Mouse (Mus musculus) kidney, embryonic 14.5 days (tissue): ENCODE results near the gene Eml3. TPM values are rescaled to one million over a fixed set of nuclear protein-coding genes. Genes with fewer than 3 reads are reported as not detected.
A peak's percentile ranks its signal among the peaks of the same experiment; 100 is the strongest.

Experiments used
- ATAC-seq: fragments of 200-750 bp; cut with Nextera tagmentation; 2 replicates; pipeline ENCODE4 v1.8.0; 2017; ENCODE audit warnings: moderate number of reproducible peaks, mild to moderate bottlenecking, moderate TSS enrichment, moderate library complexity; ENCODE audit not compliant: low FRiP score, low TSS enrichment
- H3K27ac ChIP-seq: fragments of 300-500 bp; sonication (generic); 2 replicates; pipeline ENCODE4 v1.5.1; 2014; ENCODE audit warnings: low read depth, mild to moderate bottlenecking, low read length, moderate library complexity, mixed read lengths
- H3K27me3 ChIP-seq: fragments of 300-500 bp; sonication (generic); 2 replicates; pipeline ENCODE4 v1.6.1; 2014; ENCODE audit warnings: mild to moderate bottlenecking, low read length; ENCODE audit not compliant: control insufficient read depth, insufficient read depth
- H3K36me3 ChIP-seq: fragments of 300-500 bp; sonication (generic); 2 replicates; pipeline ENCODE4 v1.6.1; 2014; ENCODE audit warnings: low read length, mixed read lengths; ENCODE audit not compliant: control insufficient read depth, insufficient read depth
- H3K4me1 ChIP-seq: fragments of 300-500 bp; sonication (generic); 2 replicates; pipeline ENCODE4 v1.6.1; 2014; ENCODE audit warnings: low read length, mixed read lengths; ENCODE audit not compliant: control insufficient read depth, insufficient read depth
- H3K4me2 ChIP-seq: fragments of 300-500 bp; sonication (generic); replicated peaks from 2 replicates; pipeline ENCODE4 v1.6.1; 2014; ENCODE audit warnings: low read depth, mild to moderate bottlenecking, low read length
- H3K4me3 ChIP-seq: fragments of 300-500 bp; sonication (generic); 2 replicates; pipeline ENCODE4 v1.5.1; 2014; ENCODE audit warnings: mild to moderate bottlenecking, low read length
- H3K9ac ChIP-seq: fragments of 300-500 bp; sonication (generic); 2 replicates; pipeline ENCODE4 v1.6.1; 2014; ENCODE audit warnings: low read depth, mild to moderate bottlenecking, low read length, moderate library complexity
- H3K9me3 ChIP-seq: fragments of 300-500 bp; sonication (generic); 2 replicates; pipeline ENCODE4 v1.6.1; 2016; ENCODE audit warnings: low read length; ENCODE audit not compliant: control insufficient read depth
- WGBS: fragments of 180-500 bp; shearing (Covaris S2); extraction: QIAGEN DNeasy Blood & Tissue Kit; methylation state at CpG from one replicate; pipeline ENCODE4 v1.1.7; 2014; 5-methylcytosine and 5-hydroxymethylcytosine counted together
- polyA plus RNA-seq: library from polyadenylated mRNA; unstranded; fragments of >200 nt; fragmentation: Nextera tagmentation; extraction: Ambion mirVana; gene quantifications from 2 replicates; pipeline ENCODE4 v1.2.1, GENCODE M21; 2014

The Eml3 gene
- polyA plus RNA-seq, 1 experiment from 2014 or later: 18.7 TPM

- ATAC-seq: peak; percentile 59
- Histone ChIP-seq H3K36me3 (peaks cover 50% of the 10 kb centered on the region), H3K4me3 (peak overlapping the region; percentile 97), H3K4me1 (peaks cover 23% of the 10 kb centered on the region), H3K27me3 (no peaks in the 10 kb centered on the region), H3K4me2 (peak overlapping the region; percentile 60), H3K9ac (peak overlapping the region; percentile 99), H3K9me3 (no peaks in the 10 kb centered on the region), H3K27ac (peak overlapping the region; percentile 99)
- under 1% methylated on average over 46 of the region's 46 CpGs for WGBS
Measured at GRCm38 (mm10) chr19:8942276-8942964, 13.1 kb downstream of the Eml3 start.

GRCm38 (mm10) chr19:8943047-8943446, 13.7 kb downstream of the Eml3 start:
- no peak for ATAC-seq
- Histone ChIP-seq H3K27me3 (no peaks in the 10 kb centered on the region), H3K27ac (no peak overlapping the region; the same call in 1 of the 2 replicates), H3K4me3 (peak overlapping the region; percentile 97), H3K9ac (peak overlapping the region; percentile 99), H3K4me1 (peaks cover 23% of the 10 kb centered on the region), H3K9me3 (no peaks in the 10 kb centered on the region), H3K4me2 (peak overlapping the region; percentile 60), H3K36me3 (peaks cover 51% of the 10 kb centered on the region)
- WGBS: 60% methylated on average over 2 of the region's 2 CpGs

GRCm38 (mm10) chr19:8944062-8944461, 14.7 kb downstream of the Eml3 start:
- Histone ChIP-seq H3K4me2 (peak overlapping the region; percentile 60; the same call in 1 of the 2 replicates), H3K4me3 (peak overlapping the region; percentile 97), H3K36me3 (peaks cover 54% of the 10 kb centered on the region), H3K4me1 (peaks cover 23% of the 10 kb centered on the region), H3K27me3 (no peaks in the 10 kb centered on the region), H3K9ac (peak overlapping the region; percentile 42; the same call in 1 of the 2 replicates), H3K27ac (peak overlapping the region; percentile 19; the same call in 1 of the 2 replicates), H3K9me3 (no peaks in the 10 kb centered on the region)
- ATAC-seq: no peak
- WGBS: 66% methylated on average over 5 of the region's 5 CpGs

- Histone ChIP-seq H3K27ac (no peak overlapping the region), H3K9me3 (no peaks in the 10 kb centered on the region), H3K4me1 (peaks cover 23% of the 10 kb centered on the region), H3K4me3 (peak overlapping the region; percentile 12), H3K36me3 (peaks cover 58% of the 10 kb centered on the region), H3K27me3 (no peaks in the 10 kb centered on the region), H3K9ac (peak overlapping the region; percentile 19; the same call in 1 of the 2 replicates), H3K4me2 (peak overlapping the region; percentile 60)
- ATAC-seq: no peak
- 29% methylated on average over 5 of the region's 5 CpGs for WGBS
Measured at GRCm38 (mm10) chr19:8944750-8945149, 15.4 kb downstream of the Eml3 start.

- WGBS: 85% methylated on average over 6 of the region's 6 CpGs
- H3K36me3 ChIP-seq: peaks cover 61% of the 10 kb centered on the region
- H3K4me3 ChIP-seq: peak overlapping the region; percentile 12
Measured at GRCm38 (mm10) chr19:8945251-8945650, 15.9 kb downstream of the Eml3 start.

GRCm38 (mm10) chr19:8946929-8947328, 17.6 kb downstream of the Eml3 start:
- no peak overlapping the region for H3K4me3 ChIP-seq
- H3K9ac ChIP-seq: no peak overlapping the region
- H3K9me3 ChIP-seq: no peaks in the 10 kb centered on the region
- ATAC-seq: no peak
- 95% methylated on average over 7 of the region's 7 CpGs for WGBS
- no peak overlapping the region for H3K27ac ChIP-seq
- peaks cover 78% of the 10 kb centered on the region for H3K36me3 ChIP-seq
- peaks cover 19% of the 10 kb centered on the region for H3K4me1 ChIP-seq
- H3K27me3 ChIP-seq: no peaks in the 10 kb centered on the region
- no peak overlapping the region for H3K4me2 ChIP-seq

More at GRCm38 (mm10) chr19:8945251-8945650, 15.9 kb downstream of the Eml3 start:
- Histone ChIP-seq H3K9me3 (no peaks in the 10 kb centered on the region), H3K9ac (0 out of 2 replicates have a peak overlapping the region, but pooled peaks have one; percentile 19), H3K27ac (no peak overlapping the region), H3K4me2 (peak overlapping the region; percentile 60), H3K27me3 (no peaks in the 10 kb centered on the region), H3K4me1 (peaks cover 23% of the 10 kb centered on the region)
- no peak for ATAC-seq

GRCm38 (mm10) chr19:8950190-8950589, 20.8 kb downstream of the Eml3 start:
- H3K9ac ChIP-seq: no peak overlapping the region
- H3K4me2 ChIP-seq: no peak overlapping the region
- no peaks in the 10 kb centered on the region for H3K27me3 ChIP-seq
- peaks cover 4% of the 10 kb centered on the region; the same call in 1 of the 2 replicates for H3K4me1 ChIP-seq
- 93% methylated on average over 5 of the region's 5 CpGs for WGBS
- peaks cover 69% of the 10 kb centered on the region for H3K36me3 ChIP-seq
- no peak for ATAC-seq
- no peaks in the 10 kb centered on the region for H3K9me3 ChIP-seq
- H3K27ac ChIP-seq: no peak overlapping the region
- H3K4me3 ChIP-seq: no peak overlapping the region

- 92% methylated on average over 9 of the region's 9 CpGs for WGBS
- H3K4me1 ChIP-seq: peaks cover 4% of the 10 kb centered on the region; the same call in 1 of the 2 replicates
- no peak overlapping the region for H3K9ac ChIP-seq
- H3K36me3 ChIP-seq: peaks cover 64% of the 10 kb centered on the region
- ATAC-seq: no peak
- no peak overlapping the region for H3K27ac ChIP-seq
- H3K27me3 ChIP-seq: no peaks in the 10 kb centered on the region
- no peak overlapping the region for H3K4me3 ChIP-seq
- H3K9me3 ChIP-seq: no peaks in the 10 kb centered on the region
- no peak overlapping the region for H3K4me2 ChIP-seq
Measured at GRCm38 (mm10) chr19:8952241-8952640, 22.9 kb downstream of the Eml3 start.
